Mouse (Mus musculus) spleen, adult 2 months (tissue): ENCODE results near the gene Hist1h1t.

Source experiments
- CTCF ChIP-seq: fragments of 200-500 bp; IDR thresholded peaks from 2 replicates; pipeline ENCODE4 v1.5.1; 2011; ENCODE audit warnings: mild to moderate bottlenecking, inconsistent platforms; ENCODE audit not compliant: insufficient read depth, insufficient read length, insufficient replicate concordance; ENCODE audit errors: extremely low read depth
- POLR2A ChIP-seq: fragments of 200-500 bp; IDR thresholded peaks from 2 replicates; pipeline ENCODE4 v1.6.1; 2011; ENCODE audit warnings: low read depth, low read length, inconsistent platforms

DNA sequence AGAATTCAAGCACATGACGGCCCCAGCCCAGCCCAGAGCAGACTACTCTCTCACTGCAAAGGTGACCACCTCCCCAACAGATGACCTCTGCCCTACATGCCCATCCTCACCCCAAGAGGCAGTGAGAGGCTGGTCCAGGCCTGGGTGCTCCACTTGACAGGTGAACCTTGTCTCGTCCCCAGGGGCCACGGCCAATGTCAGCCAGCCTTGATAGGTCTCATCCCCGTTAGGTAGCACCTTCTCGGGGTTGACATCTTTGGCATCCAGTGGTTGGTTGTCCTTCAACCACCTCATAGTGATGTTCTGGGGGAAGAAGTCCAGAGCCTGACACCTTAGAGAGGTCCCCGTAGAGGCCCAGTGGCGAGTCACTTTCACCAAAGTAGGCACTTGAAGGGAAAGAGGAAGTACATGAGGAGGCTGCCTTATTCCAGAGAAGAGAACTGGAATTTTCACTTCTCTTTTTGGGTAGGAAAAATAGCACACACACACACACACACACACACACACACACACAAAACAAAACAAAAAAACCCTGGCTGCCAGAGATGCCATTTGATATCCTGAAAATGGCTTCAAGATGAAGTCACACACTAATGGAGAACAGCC is 10.2 kb downstream of the Hist1h1t start:
- no peak for TF ChIP-seq CTCF
- no peak for TF ChIP-seq POLR2A
